Mouse (Mus musculus) midbrain, embryonic 11.5 days (tissue): ENCODE results near the gene Slc7a10. TPM values are rescaled to one million over a fixed set of nuclear protein-coding genes. Genes with fewer than 3 reads are reported as not detected.
"Not testable (repeated sequence)": the region's sequence is repeated elsewhere in the genome, so short reads cannot be mapped to it uniquely, and the experiment has no call there.

ENCODE experiments used
- ATAC-seq: fragments of 200-750 bp; cut with Nextera tagmentation; 2 replicates; pipeline ENCODE4 v1.8.0; 2017; ENCODE audit warnings: moderate TSS enrichment, moderate library complexity; ENCODE audit not compliant: low FRiP score
- DNase-seq: peaks from one replicate; pipeline ENCODE4 v3.0.0; 2015; ENCODE audit warnings: low spot score; ENCODE audit errors: missing footprints
- H3K27ac ChIP-seq: fragments of 300-500 bp; sonication (generic); 2 replicates; pipeline ENCODE4 v1.5.1; 2014; ENCODE audit warnings: low read depth, low read length
- H3K27me3 ChIP-seq: fragments of 300-500 bp; sonication (generic); 2 replicates; pipeline ENCODE4 v1.6.1; 2014; ENCODE audit warnings: mild to moderate bottlenecking, low read length, moderate library complexity, mixed read lengths; ENCODE audit not compliant: control insufficient read depth, insufficient read depth
- H3K36me3 ChIP-seq: fragments of 300-500 bp; sonication (generic); 2 replicates; pipeline ENCODE4 v1.6.1; 2014; ENCODE audit warnings: mild to moderate bottlenecking, low read length, moderate library complexity, mixed read lengths; ENCODE audit not compliant: control insufficient read depth, insufficient read depth
- H3K4me1 ChIP-seq: fragments of 300-500 bp; sonication (generic); 2 replicates; pipeline ENCODE4 v1.6.1; 2014; ENCODE audit warnings: low read length; ENCODE audit not compliant: control insufficient read depth, insufficient read depth
- H3K4me2 ChIP-seq: fragments of 300-500 bp; sonication (generic); 2 replicates; pipeline ENCODE4 v1.6.1; 2014; ENCODE audit warnings: mild to moderate bottlenecking, moderate library complexity
- H3K4me3 ChIP-seq: fragments of 300-500 bp; sonication (generic); 2 replicates; pipeline ENCODE4 v1.5.1; 2014; ENCODE audit warnings: low read depth, low read length
- H3K9ac ChIP-seq: fragments of 300-500 bp; sonication (generic); 2 replicates; pipeline ENCODE4 v1.6.1; 2014; ENCODE audit warnings: low read length
- H3K9me3 ChIP-seq: fragments of 300-500 bp; sonication (generic); 2 replicates; pipeline ENCODE4 v1.6.1; 2016; ENCODE audit warnings: low read length; ENCODE audit not compliant: control insufficient read depth
- whole genome bisulfite sequencing: fragments of 180-500 bp; shearing (Covaris S2); extraction: QIAGEN DNeasy Blood & Tissue Kit; methylation state at CpG from one replicate; pipeline ENCODE4 v1.1.7; 2014; 5-methylcytosine and 5-hydroxymethylcytosine counted together
- polyA plus RNA-seq: library from polyadenylated mRNA; unstranded; fragments of >200 nt; fragmentation: Nextera tagmentation; extraction: Ambion mirVana; gene quantifications from 2 replicates; pipeline ENCODE4 v1.2.1, GENCODE M21; 2014

The Slc7a10 gene
- polyA plus RNA-seq, 1 experiment from 2014 or later = 0.31 TPM

DNA sequence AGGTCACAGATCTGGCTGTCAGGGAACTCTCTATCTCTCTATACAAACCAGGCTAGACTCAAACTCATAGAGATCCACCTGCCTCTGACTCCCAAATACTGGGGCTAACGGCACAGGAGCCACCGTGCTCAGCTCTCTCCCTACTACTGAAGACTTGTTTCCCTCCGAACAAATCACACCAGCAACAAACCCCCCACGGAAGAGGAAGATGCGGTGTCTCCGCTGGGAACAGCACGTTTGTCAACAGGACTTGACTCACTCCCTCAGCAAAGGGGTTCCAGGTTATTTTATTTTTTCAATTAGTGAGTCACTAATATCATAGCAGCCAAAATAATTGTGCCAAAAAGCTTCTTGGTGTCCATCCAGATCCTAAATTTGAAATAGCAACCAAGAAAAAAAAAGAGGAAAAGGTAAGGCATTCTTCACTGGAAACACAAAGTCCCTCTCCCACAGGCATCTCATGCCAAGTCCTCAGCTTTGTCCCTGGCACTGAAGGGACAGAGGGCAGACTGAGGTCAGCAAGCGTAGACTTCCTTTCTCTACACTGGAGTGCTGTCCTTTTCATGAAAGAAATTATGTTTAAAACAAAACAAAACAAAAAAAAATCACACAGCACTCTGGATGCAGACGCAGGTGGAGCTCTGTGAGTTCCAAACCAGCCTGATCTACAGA is 34.6 kb downstream of the Slc7a10 start:
- Histone ChIP-seq H3K9ac (no peak overlapping the region), H3K4me3 (no peak overlapping the region), H3K36me3 (no peaks in the 10 kb centered on the region), H3K27me3 (no peaks in the 10 kb centered on the region; the same call in 1 of the 2 replicates), H3K9me3 (no peaks in the 10 kb centered on the region), H3K4me2 (no peak overlapping the region), H3K27ac (no peak overlapping the region), H3K4me1 (no peaks in the 10 kb centered on the region)
- ATAC-seq = no peak
- DNase-seq = no peak
- WGBS = 81% methylated on average over 9 of the region's 9 CpGs

GRCm38 (mm10) chr7:35230333-35230732 is 44.1 kb downstream of the Slc7a10 start:
- Histone ChIP-seq H3K36me3 (no peaks in the 10 kb centered on the region), H3K27ac (no peak overlapping the region), H3K4me3 (no peak overlapping the region), H3K9me3 (no peaks in the 10 kb centered on the region; the same call in 1 of the 2 replicates), H3K4me2 (no peak overlapping the region), H3K9ac (no peak overlapping the region), H3K27me3 (no peaks in the 10 kb centered on the region), H3K4me1 (no peaks in the 10 kb centered on the region)
- WGBS = 77% methylated on average over 3 of the region's 3 CpGs
- DNase-seq (peak; percentile 92), ATAC-seq (no peak)

DNA sequence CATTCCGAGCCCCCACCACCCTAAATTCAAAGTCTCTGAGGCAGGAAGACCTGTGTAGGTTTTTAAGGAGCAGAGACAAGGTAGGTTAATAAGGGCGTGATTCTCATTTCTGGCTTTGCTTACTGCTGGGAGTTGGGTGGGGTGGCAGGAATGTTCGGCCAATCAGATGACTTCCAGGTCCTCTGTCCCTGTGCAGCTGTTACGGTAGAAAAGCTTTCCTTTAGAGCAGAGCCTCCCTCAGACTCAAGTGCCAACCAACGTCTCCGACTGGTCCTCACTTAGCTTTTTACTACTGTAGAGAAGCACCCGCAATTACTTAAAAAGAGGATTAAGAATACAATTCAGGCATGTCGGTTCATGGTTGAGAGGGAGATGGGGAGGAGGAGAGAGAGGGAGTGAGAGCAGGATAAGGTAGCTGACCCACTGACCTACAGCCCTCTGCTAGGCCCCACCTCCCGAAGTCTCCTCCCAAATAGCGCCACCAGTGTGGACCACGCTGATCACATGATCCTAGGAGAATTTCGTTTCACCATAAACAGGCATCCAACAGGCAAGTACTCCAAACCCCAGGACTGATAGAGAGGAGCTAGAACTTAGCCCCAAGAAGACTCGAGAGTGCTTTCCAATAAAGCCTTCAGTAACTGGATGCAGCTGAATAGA is 46.7 kb downstream of the Slc7a10 start:
- no peak for DNase-seq
- no peaks in the 10 kb centered on the region for H3K36me3 ChIP-seq

GRCm38 (mm10) chr7:35233861-35234260 is 47.7 kb downstream of the Slc7a10 start:
- Histone ChIP-seq H3K27ac (no peak overlapping the region; the same call in 1 of the 2 replicates), H3K27me3 (no peaks in the 10 kb centered on the region), H3K4me2 (peak overlapping the region; percentile 41), H3K4me1 (no peaks in the 10 kb centered on the region), H3K4me3 (peak overlapping the region; percentile 48), H3K36me3 (no peaks in the 10 kb centered on the region), H3K9me3 (no peaks in the 10 kb centered on the region; the same call in 1 of the 2 replicates), H3K9ac (peak overlapping the region; percentile 60)
- 38% methylated on average over 12 of the region's 12 CpGs for WGBS
- ATAC-seq (no peak), DNase-seq (no peak)

More for the DNA sequence above, 46.7 kb downstream of the Slc7a10 start:
- ATAC-seq = no peak
- H3K27me3 ChIP-seq = no peaks in the 10 kb centered on the region
- H3K9me3 ChIP-seq = no peaks in the 10 kb centered on the region; the same call in 1 of the 2 replicates
- no peak overlapping the region for H3K9ac ChIP-seq
- WGBS = 27% methylated on average over 13 of the region's 13 CpGs
- H3K27ac ChIP-seq = no peak overlapping the region
- H3K4me2 ChIP-seq = no peak overlapping the region
- H3K4me1 ChIP-seq = no peaks in the 10 kb centered on the region
- H3K4me3 ChIP-seq = no peak overlapping the region

- peak overlapping the region; percentile 41 for H3K4me2 ChIP-seq
- H3K27me3 ChIP-seq = no peaks in the 10 kb centered on the region
- peak; percentile 92 for ATAC-seq
- peak overlapping the region; percentile 48 for H3K4me3 ChIP-seq
- no peaks in the 10 kb centered on the region for H3K36me3 ChIP-seq
- peak; percentile 100 for DNase-seq
- peak overlapping the region; percentile 69 for H3K27ac ChIP-seq
- WGBS = under 1% methylated on average over 45 of the region's 45 CpGs
- H3K9me3 ChIP-seq = no peaks in the 10 kb centered on the region; the same call in 1 of the 2 replicates
- H3K4me1 ChIP-seq = no peaks in the 10 kb centered on the region
- peak overlapping the region; percentile 60 for H3K9ac ChIP-seq
Measured at GRCm38 (mm10) chr7:35234361-35235245, 48.4 kb downstream of the Slc7a10 start.

DNA sequence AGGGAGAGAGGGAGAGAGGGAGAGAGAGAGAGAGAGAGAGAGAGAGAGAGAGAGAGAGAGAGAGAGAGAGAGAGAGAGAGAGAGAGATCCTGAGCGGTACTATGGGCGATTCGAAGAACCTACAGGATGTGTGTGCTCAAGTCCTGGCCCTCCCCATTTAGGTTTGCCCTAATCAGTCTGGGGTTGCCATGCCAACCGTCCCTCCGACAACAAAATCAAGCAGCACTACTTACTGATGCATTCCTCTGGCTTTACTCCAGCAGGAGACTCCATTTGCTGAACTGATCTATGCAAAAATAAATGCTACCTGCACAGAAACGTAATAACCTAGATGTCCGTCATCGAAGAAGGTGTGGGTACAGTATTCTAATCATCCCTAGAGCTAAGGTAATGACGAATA is 49.1 kb downstream of the Slc7a10 start:
- Histone ChIP-seq H3K4me2 (peak overlapping the region; percentile 40), H3K9ac (no peak overlapping the region), H3K36me3 (no peaks in the 10 kb centered on the region), H3K9me3 (no peaks in the 10 kb centered on the region; the same call in 1 of the 2 replicates), H3K27me3 (no peaks in the 10 kb centered on the region), H3K27ac (no peak overlapping the region; the same call in 1 of the 2 replicates), H3K4me1 (no peaks in the 10 kb centered on the region), H3K4me3 (peak overlapping the region; percentile 48)
- ATAC-seq (peak; percentile 73), DNase-seq (peak; percentile 94)
- WGBS = 19% methylated on average over 9 of the region's 9 CpGs

GRCm38 (mm10) chr7:35237935-35238334 is 51.8 kb downstream of the Slc7a10 start:
- H3K27ac ChIP-seq, H3K4me2 ChIP-seq, H3K4me1 ChIP-seq, H3K36me3 ChIP-seq, H3K9ac ChIP-seq, H3K27me3 ChIP-seq, DNase-seq, H3K4me3 ChIP-seq, H3K9me3 ChIP-seq, ATAC-seq: not testable (repeated sequence)
- WGBS = 67% methylated on average over 2 of the region's 3 CpGs
